Mouse (Mus musculus): ENCODE measurements around the gene Tnfaip6.

Tnfaip6 gene

GRCm38 (mm10) chr2:52055616-52056015 lies 17.8 kb downstream of the Tnfaip6 start:
- no peak for DNase-seq

DNA sequence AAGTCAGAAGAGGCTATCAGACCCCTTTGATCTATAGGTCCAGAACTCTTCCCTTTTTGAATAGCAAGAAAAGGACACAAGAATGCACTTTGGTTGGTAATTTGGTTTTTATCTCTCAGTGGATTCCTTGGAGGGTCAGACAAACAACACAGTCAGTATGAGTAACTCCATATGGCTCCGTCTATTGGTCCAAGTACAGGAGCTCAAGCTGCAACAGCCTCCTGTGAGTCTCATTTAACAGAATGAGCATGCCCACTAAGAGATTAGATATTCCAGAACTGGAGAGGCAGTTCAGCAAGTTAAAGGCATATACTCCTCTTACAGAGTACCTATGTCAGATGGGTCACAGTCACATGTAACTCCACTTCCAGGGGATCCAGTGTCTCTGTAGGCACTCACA lies 19.3 kb downstream of the Tnfaip6 start:
- DNase-seq, result no peak

DNA sequence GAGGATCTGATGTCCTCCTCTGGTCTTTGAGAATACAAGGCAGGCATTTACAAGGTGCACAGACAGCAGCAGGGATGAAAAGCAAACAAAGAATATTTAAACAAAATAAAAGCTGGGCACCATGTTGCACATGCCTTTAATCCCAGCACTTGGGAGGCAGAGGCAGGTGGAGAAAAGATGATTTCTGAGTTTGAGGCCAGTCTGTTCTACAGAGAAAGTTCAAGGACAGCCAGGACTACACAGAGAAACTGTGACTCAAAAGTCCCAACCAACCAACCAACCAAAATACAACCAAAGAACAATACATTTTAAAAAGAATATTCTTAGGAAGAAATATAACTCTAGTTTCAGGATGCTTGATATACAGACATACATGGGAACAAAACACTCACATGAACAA lies 19.9 kb downstream of the Tnfaip6 start:
- no peak for DNase-seq

GRCm38 (mm10) chr2:52068641-52069040 lies 30.8 kb downstream of the Tnfaip6 start:
- peak in 1 of 2 experiments; percentile 38 for DNase-seq

GRCm38 (mm10) chr2:52070816-52071215 lies 33.0 kb downstream of the Tnfaip6 start:
- no peak for DNase-seq

DNA sequence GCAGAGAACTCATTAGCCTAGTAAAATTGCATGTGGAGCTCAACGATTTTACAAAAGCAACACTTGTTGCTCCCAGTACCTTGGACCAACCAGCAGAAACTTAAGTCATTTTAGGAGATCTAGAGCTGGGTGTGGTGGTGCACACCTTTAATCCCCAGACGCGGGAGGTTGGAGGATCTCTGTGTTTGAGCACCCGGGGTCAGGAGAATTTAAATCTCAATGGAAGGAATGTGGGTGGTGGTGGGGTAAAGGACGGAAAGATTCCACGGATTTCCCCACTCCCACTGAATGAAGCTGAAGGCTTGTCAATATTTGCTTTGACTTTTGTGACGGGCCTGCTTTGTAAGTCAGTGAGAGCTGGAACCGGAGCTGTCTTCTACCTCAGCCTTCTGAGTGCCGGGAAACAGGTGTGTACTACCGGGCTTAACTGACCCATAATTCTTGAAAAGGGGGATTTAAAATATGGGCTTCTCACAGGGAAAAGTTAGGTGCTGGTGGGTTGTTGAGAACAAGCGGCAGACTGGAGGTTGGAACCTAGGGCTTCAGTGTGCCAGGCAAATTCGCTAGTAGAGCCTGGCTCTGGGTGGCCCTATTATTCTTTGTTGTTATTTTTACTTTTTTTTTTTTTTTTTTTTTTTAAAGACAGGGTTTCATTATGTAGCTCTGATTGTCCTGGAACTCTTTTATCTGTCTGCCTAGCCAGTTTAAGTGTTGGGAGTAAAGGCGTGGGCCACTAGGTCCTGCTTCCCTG lies 33.6 kb downstream of the Tnfaip6 start:
- DNase-seq, result no peak

- DNase-seq, result peak in 1 of 2 experiments; percentile 22
Measured at GRCm38 (mm10) chr2:52072065-52072490, 34.3 kb downstream of the Tnfaip6 start.

GRCm38 (mm10) chr2:52072491-52073140 lies 34.8 kb downstream of the Tnfaip6 start, which contains the start of gene Rif1:
Rif1 (plus strand) TSS chr2:52072832.
- peak; percentile 93 to 96 for DNase-seq

GRCm38 (mm10) chr2:52073141-52073904 lies 35.5 kb downstream of the Tnfaip6 start:
- DNase-seq, result no peak

- peak; percentile 23 to 29 for DNase-seq
Measured at GRCm38 (mm10) chr2:52078666-52079065, 40.9 kb downstream of the Tnfaip6 start.

GRCm38 (mm10) chr2:52084013-52084412 lies 46.2 kb downstream of the Tnfaip6 start:
- no peak for DNase-seq

DNA sequence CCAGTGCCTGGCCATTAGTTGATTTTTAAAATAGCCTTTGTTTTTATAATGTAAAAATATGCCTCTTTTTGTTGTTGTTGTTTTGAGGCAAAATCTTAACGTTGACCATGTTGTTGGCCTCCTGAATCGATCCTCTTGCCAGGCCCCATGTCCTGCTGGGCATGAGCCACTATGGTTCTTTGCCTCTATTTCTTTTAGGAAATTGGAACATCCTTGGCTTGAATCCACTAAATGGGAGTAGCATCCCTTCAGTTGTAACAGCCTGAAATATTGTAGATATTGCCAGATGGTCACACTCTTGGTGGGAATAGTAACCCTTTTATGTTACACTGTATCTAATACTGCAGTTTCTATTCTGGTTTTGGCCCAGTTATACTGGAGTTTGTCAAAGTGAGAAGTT lies 46.8 kb downstream of the Tnfaip6 start:
- peak; percentile 76 to 79 for DNase-seq

All from cerebellum, postnatal 25 days (tissue).